Mouse (Mus musculus) urinary bladder, postnatal 36 days (tissue): Measurements from ENCODE around the gene Doc2g.
"Not testable (repeated sequence)": the region's sequence is repeated elsewhere in the genome, so short reads cannot be mapped to it uniquely, and the experiment has no call there.

ENCODE experiments used
- DNase-seq, 2 experiments: peaks; one replicate each; pipeline ENCODE4 v3.0.0; 2022; ENCODE audit warnings: low spot score in 2 of 2, mixed read lengths in 1 of 2

Gene Doc2g

DNA sequence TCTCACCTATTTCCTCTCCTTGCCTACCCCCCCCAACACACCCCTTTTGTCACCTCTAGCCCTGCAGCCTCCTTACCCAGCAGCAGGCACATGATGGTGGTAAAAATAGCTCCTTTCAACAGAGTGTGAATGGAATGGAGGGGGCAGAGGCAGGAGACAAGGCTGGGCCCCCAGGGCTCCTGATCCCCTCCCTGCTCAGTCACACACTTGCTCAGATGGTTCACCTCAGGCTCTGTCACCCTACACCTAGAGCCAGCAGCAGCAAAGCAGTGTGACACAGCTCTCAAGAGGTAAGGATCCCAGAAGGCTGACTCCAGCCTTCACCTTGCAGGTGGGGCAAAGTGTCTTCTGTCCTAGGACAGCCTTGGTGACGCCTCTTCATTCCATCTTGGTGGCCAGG is at the start of gene Doc2g:
Gene Doc2g, plus strand, starts transcription at position 202 of the 400 bp plus-strand sequence.
- no peak for DNase-seq

DNA sequence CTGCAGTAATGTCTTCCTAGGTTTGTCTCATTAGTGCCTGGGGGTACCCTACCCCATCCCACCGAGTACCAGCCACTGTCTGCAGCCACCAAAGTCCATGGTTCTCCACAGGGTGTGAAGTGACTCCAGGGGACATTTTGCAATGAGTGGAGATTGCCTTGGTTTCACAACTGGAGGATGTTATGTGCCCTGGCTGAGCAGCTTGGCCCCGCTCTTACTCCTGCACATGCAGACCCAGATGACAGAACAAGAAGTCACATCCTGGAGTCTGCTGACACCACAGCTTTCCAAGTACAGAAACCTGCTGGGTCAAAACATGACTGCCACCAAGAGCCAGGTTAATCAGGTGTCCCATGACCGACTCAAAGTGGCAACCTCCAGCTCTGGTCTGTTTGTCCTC is 48.1 kb upstream of the Doc2g start:
- no peak for DNase-seq

DNA sequence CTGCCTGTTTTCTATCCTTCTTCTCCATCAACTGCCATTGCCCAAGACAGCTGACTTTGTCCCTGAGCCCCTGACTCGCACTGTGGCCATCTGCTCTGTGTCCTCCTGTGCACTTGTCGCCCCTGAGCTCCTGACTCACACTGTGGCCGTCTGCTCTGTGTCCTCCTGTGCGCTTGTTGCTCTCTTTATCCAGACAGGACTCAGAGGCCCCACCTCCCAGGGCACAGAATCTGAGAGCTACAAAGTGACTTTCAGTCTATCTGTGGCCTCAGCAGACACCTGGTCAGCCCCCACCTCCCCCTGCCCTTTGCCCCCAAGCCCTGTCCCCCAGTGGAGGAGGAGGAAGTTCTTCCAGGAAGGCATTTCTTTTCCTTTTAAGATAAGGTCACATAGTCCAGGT is 47.3 kb upstream of the Doc2g start:
- no peak for DNase-seq

DNA sequence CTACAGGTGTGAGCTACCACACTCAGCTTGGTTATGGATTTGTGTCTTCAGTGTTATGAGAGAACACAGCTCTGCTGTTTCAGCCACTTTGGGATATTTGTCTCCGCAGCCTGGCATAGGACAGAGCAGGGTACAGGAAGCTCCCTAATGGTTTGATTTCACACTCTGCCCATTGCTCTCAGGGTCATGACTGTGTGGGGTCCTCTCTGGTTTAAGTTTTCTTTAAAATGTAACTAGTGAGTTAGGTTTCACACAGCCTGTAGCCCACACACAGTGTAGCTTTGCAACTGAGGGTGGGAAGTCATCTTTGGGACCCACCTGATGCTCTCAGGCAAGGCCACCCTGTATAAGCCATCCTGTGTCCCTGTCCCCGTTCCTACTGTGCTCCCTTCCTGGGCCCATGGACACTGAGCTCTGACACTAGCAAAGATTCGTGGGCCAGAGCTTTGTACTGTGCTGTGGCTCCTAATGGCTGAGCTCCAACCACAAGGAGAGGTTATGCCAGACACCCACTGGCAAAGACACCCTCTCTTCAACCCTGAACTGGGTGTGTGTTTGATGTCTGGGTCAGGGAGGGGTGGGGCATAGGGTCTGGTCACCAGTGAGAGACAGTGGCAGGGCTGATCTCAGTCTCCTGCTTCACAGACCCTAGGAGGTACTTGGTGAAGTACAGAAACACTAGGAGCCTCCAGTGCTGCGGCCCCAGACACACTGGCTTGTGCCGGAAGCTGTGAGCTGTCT is 45.6 kb upstream of the Doc2g start:
- not testable (repeated sequence) for DNase-seq

DNA sequence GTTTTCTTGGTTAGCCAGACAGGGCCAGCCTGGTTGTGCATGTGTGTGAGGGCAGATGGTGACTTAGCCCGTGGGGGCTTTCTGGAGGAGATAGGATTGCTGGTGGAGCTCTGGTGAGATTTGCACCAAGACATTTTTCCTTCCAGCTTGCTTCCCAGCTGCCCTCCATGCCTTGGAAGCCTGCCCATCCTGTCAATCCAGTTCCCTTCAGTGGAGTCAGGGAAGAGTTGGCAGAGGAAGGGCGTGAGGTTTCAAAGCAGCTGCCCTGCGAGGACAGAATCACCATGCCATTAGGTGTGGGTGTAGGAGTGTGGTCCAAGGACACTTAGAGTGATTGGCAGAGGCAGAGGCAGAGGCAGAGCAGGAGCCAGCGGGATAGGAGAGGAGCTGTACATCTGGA is 44.6 kb upstream of the Doc2g start, which contains the start of gene Aldh3b3:
Gene Aldh3b3, plus strand, starts transcription at position 176 of the 400 bp plus-strand sequence.
- no peak for DNase-seq

DNA sequence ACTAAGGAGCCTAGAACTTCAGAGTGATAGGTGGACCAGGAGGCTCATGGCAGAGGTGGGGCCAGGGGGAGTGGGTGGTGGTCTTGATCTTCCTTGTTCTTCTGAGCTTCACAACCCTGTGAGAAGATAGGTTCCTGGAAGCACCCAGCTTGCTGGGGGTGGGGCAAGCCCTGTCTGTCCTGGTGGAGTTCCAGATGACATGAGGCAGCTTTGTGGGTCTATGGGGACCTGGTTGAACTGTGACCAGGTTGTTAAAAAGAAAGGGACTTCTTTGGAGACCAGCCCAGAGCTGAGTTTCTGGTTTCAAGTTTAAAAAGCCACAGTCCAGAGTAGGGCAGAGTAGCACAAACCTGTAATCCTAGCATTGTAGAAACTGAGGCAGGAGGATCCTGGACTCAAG is 44.1 kb upstream of the Doc2g start:
- DNase-seq = peak in 1 of 2 experiments; percentile 48

DNA sequence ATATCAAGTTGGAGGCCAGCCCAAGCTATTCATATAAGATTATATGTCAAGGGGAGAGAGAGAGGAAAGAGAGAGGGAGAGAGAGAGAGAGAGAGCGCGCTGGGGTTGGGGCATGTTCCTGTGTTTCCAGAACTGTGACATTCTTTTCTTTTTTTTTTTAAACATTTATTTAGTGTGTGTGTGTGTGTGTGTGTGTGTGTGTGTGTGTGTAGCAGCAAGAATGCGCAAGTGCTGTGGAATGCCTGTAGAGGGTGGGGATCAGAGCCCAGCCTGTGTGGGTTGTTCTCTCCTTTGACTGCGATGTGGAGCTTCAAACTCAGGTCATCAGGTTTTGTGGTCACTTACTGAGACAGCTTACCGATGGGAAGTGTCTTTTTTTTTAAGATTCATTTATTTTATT is 42.9 kb upstream of the Doc2g start:
- DNase-seq = no peak

DNA sequence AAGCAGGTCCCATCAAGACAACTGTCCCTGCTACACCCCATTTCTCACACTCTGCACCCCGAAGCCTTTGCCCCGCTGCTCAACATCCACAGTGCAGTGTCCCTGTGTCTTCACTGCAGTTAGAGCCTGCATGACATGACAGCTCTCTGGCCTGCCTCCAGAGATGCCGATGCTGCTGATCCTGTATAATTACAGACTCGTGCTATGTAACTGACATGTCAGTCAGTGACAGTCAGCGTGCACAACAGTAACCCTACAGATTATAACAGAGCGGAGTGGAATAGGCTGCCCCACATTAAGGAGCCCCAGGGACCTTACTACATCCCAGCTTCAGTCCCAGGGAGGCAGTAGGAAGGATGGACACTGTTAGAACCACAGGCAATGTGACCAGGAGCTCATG is 41.3 kb upstream of the Doc2g start:
- DNase-seq = not testable (repeated sequence)

DNA sequence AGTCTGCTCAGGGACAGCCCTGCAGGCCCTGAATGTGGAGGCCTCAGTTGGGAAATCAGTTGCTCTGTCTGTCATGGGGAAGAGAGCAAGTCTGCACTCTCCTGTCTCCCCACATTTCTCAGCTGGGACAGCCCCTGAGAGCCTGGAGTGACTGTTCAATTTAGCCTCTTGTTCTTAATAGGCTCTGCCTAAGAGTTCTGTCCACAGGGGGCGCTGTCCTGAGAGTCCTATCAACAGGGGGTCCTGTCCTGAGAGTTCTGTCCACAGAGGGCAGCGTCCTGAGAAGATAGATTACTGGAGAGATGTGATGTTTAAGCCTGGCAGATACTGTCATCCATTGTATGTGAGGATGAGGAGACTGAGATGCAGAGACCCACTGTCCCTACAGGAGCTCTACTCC is 40.6 kb upstream of the Doc2g start:
- DNase-seq = no peak

DNA sequence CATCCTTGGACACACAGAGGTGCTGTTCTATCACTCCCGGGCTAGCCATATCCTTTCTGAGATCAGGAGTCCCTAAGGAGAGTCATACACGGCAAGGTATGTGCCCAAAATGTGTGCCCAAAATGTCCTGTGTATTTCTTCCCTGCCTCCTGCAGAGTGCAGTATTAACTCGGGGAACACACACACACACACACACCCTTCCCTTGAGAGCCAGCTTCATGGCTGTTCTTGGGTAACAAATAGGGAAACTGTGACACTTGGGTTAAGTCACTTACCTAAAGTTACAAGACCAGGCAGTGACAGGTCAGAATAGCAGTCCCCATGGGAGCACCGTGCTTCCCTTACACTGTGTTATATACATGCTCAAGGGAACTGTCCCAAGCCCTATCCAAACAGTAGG is 39.1 kb upstream of the Doc2g start:
- DNase-seq = no peak

DNA sequence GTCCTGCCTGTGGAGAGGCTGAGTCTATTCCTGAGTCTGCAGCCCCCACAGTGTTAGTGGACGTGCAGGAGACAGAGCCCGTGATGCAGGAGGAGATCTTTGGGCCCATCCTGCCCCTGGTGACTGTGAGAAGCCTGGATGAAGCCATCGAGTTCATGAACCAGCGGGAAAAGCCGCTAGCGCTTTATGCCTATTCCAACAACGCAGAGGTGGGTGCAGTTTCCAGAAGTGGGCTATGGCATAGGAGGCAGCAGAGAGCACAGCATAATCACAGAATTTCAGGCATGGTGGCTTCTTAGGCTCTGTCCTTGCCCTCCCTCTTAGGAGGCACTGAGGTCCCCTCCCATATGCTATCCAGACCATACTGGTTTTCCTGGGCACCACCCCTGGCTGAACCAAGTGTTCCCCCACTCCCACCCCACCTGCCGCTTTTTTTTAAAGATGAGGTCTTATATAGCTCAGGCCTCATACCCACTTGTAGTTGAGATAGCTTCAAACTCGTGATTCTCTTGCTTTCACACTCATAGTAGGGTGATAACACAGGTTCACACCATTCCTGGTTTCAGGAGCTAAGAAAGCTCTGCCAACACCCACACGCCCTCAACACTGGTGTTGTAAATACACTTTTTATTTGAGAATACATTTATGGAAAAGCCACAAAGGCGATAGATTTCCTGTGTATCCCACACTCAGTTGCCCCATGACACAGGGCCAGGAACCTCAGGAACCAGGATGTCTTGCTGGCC is 36.6 kb upstream of the Doc2g start:
- DNase-seq = no peak

DNA sequence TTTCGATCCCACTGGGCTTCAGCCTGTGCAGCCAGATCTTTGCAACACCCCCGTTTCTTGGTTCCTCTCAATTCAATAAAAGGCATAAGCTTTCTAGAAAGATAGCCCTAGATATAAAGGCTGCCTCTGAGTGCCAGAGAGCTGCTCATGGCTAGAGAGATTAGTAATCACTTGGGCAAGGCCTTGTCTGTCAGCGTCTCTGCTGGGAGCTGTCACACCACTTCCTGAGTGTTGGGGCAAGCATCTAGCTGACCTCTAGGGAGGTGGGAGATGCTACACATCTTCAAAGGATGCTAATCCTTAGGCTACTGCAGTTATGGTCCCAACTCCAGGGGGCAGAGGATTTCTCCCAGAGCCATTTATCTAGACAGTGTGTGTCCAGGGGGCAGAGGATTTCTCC is 35.9 kb upstream of the Doc2g start:
- DNase-seq = no peak

DNA sequence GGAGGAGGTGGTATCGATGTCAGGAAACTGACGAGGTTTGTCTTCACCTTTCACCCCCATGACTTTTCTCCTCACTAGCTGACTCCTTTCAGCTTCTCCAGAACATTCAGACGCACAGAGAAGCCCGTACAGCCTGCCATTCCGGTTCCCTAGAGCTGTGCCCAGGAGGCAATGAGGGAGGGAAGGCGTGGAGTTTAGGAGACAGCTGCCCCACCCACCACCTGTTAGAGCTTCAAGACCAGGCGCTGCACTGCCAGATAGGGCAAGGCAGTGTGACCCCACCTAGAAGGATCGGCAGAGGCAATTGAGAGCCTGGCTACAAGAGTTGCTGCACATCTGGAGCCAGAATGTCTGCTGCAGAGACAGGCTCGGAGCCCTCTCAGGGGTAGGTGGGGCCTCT is 30.9 kb upstream of the Doc2g start, which contains the start of gene Aldh3b2:
Gene Aldh3b2, plus strand, starts transcription at position 100 of the 400 bp plus-strand sequence.
- DNase-seq = peak; percentile 72 to 84

DNA sequence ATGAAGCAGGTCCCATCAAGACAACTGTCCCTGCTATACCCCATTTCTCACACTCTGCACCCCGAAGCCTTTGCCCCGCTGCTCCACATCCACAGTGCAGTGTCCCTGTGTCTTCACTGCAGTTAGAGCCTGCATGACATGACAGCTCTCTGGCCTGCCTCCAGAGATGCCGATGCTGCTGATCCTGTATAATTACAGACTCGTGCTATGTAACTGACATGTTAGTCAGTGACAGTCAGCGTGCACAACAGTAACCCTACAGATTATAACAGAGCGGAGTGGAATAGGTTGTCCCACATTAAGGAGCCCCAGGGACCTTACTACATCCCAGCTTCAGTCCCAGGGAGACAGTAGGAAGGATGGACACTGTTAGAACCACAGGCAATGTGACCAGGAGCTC is 28.5 kb upstream of the Doc2g start:
- not testable (repeated sequence) for DNase-seq

DNA sequence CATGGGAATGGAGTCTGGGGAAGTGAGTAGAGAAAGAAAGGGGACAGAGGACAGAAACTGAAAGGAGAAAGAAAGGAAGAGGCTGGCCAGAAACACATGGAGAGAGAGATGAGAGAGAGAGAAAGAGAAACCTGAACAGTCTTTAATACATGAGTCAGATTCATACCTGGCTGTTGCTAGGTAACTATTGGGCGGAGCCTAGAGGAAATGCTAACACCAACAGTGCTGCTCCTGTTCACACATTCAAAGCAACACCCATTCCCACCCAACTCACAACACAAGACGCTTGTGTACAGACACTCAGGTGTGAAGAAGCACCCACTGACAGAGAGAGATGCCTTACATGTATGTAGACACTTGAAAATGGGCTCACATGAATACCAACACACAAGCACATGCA is 27.2 kb upstream of the Doc2g start:
- no peak for DNase-seq

DNA sequence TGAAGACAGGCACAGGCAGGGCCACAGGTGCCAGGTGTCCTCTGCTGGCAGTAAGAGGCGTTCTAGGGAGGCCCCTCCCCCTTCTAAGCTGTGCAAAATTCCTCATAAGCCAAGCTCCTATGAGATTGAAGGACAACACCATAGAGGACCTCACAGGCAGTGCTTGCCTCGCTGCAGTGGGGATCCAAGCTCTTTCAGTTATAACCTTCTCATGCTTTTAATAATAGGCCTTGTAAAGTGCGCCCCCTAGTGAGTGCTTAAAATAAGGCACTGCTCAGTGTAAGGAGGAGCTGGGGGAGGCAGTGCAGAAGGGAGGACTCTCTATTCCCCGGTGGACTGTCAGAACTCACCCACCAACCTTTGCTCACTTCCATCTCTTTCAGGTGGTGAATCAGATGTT is 22.8 kb upstream of the Doc2g start:
- peak; percentile 58 to 77 for DNase-seq

DNA sequence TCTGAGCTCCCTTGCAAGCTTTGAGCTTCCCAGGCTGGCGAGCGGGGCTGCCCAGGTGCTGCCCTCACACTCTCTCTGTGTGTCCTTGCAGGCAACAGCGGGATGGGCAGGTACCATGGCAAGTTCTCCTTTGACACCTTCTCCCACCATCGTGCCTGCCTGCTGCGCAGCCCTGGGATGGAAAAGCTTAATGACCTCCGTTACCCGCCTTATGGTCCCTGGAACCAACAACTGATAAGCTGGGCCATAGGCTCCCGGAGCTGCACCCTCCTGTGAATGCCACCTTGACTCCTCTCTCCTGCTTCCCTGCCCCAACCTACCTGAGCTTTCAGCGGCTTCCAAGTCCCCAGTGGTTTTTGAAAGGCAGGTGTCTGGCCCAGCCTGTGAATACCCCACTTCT is 22.2 kb upstream of the Doc2g start:
- no peak for DNase-seq

DNA sequence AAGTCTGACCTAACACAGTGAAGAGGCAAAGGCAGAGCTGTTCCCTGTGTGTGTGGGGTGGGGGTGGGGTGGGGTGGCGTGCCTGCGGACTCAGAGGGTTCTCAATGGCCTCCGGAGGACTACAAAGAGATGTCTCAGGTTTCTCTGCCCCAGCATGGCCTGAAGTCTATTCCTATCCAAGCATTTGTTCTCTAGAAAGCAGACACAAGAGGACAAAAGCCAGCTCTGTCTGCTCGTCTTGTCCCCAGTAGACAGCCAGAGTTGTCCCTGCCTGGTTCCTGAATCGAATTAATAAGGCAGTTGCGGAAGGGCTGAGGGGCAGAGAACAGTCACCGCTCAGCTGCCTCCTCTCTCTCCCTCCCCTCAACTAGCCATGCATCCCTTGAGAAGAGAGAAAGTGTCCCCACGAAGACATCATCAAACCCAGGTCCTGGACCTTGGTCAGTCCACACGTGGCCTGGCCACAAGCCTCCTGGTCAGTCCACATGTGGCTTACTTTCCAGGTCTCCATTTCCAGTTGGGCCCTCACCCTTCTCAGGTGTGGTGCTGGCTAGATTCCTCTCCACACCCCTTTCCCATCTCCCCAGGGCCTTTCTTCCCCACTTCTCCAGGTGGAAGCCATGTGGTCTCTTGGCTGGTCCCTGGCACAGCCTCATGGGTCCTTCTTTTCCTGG is 19.4 kb upstream of the Doc2g start:
- DNase-seq = no peak

DNA sequence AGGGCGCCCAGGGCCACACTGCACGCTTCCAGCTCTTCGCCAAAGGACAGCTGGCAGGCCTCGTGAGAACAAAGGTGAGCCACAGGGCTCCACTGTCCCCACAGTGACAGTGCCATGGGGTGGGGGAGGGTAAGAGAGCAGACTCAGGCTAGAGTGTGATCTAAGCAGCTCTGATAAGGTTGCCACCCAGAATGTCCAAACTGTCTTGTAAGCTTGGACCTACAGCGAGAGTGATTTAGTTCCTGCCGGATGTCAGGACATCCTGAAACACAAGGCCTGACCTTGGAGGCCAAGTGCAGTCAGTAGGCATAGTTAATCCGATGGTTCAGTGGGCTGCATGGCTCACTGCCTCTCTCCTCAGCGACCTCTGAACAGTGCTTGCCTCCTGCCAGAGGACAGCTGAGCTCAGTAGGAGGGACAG is 17.8 kb upstream of the Doc2g start:
- no peak for DNase-seq

DNA sequence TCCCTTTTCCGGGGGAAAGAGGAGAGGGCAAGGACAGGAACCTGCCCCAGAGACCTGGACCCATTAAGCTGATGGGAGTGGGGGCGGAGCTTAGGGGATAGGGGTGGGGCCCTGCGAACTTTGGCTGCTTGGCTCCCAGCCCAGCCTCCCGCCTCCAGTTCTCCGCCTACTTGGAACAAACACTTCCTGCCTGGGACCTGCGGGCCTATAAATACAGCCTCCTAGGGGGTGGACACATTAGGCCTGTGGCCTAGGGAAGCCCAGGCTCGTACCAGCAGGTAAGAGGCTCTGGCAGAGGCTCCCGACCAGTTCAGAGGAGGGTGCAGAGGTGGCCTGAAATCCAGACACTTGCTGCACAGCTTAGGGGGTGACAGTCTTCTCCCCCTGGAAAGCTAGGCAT is 16.8 kb upstream of the Doc2g start, which contains the start of gene Acy3:
Gene Acy3, plus strand, starts transcription at position 237 of the 400 bp plus-strand sequence.
- peak; percentile 52 to 86 for DNase-seq

DNA sequence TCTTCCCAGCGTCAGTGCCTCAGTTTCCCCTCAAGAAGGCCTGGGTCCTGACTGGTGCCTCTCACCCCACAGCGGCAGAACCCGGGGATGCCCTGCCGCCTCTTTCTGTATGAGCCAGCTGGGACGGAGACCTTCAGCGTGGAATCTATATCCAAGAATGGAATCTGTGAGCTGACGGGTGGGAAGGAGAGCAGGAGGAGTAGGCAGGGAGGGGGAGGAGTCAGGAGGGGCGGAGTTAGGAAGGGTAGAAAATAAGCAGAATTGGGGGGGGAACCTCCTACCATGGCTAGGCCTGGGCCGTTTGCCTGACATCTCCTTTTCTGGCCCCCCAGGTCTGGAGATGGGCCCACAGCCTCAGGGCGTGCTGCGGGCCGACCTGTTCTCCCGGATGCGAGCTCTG is 15.0 kb upstream of the Doc2g start:
- DNase-seq = no peak

DNA sequence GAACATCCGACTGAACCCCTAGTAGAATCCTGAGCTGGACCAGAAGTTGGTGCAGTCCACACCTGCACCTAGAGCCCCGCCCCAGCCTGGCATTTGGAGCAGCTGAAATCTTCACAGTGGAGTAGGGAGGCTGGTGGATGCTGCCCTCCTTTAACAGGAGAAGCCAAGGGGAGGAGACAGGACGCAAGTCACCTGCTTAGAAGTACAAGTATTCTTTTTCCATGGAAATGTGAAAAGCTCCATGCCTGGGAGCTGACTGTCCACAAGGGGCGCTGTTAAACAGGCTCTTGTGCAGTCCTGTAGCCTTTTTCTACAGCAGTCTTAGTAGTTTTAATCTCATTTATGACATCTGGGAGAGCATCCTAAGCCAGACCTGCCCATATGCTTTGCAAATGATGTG is 14.4 kb upstream of the Doc2g start:
- no peak for DNase-seq
